Mouse (Mus musculus): ENCODE data around the gene Pear1. TPM values are rescaled to one million over a fixed set of nuclear protein-coding genes. Genes with fewer than 3 reads are reported as not detected.

Gene Pear1
- polyA plus RNA-seq, 1 experiment from 2014 or later: 21.4 TPM

- Histone ChIP-seq H3K36me3 (ENCODE audit: insufficient read depth, low read length) (no peaks in the 10 kb centered on the region), H3K9ac (replicated peaks; ENCODE audit: low read depth) (no peak overlapping the region), H3K27me3 (replicated peaks; ENCODE audit: insufficient read depth, low read length) (no peaks in the 10 kb centered on the region), H3K4me3 (ENCODE audit: low read depth, low read length) (no peak overlapping the region), H3K4me2 (replicated peaks; ENCODE audit: low read depth, low read length) (no peak overlapping the region), H3K4me1 (ENCODE audit: insufficient read depth, low read depth, low read length) (peaks cover 3% of the 10 kb centered on the region; the same call in 1 of the 2 replicates), H3K27ac (ENCODE audit: low read length) (no peak overlapping the region), H3K9me3 (ENCODE audit: low read length) (no peaks in the 10 kb centered on the region)
- DNase-seq (ENCODE audit: low spot score): peak; percentile 69
- TF ChIP-seq CTCF (IDR thresholded peaks at IDR 0.05): peak; percentile 89
- no peak for TF ChIP-seq EP300 (IDR thresholded peaks at IDR 0.05)
- WGBS: under 1% methylated on average over 4 of the region's 4 CpGs
- ATAC-seq: no peak
These were observed 53.8 kb downstream of the Pear1 start for GRCm38 (mm10) chr3:87770280-87770679.

- Histone ChIP-seq H3K27me3 (replicated peaks; ENCODE audit: insufficient read depth, low read length) (no peaks in the 10 kb centered on the region), H3K9me3 (ENCODE audit: low read length) (no peaks in the 10 kb centered on the region), H3K4me2 (replicated peaks; ENCODE audit: low read depth, low read length) (no peak overlapping the region), H3K4me1 (ENCODE audit: insufficient read depth, low read depth, low read length) (peaks cover 3% of the 10 kb centered on the region; the same call in 1 of the 2 replicates), H3K36me3 (ENCODE audit: insufficient read depth, low read length) (no peaks in the 10 kb centered on the region), H3K9ac (replicated peaks; ENCODE audit: low read depth) (no peak overlapping the region), H3K27ac (ENCODE audit: low read length) (no peak overlapping the region), H3K4me3 (ENCODE audit: low read depth, low read length) (no peak overlapping the region)
- no peak for DNase-seq (ENCODE audit: low spot score)
- no peak for ATAC-seq
- TF ChIP-seq EP300 (IDR thresholded peaks at IDR 0.05) (no peak), CTCF (IDR thresholded peaks at IDR 0.05) (no peak)
- 82% methylated on average over 8 of the region's 8 CpGs for WGBS
These were observed 54.6 kb downstream of the Pear1 start for GRCm38 (mm10) chr3:87769506-87769905.

DNA sequence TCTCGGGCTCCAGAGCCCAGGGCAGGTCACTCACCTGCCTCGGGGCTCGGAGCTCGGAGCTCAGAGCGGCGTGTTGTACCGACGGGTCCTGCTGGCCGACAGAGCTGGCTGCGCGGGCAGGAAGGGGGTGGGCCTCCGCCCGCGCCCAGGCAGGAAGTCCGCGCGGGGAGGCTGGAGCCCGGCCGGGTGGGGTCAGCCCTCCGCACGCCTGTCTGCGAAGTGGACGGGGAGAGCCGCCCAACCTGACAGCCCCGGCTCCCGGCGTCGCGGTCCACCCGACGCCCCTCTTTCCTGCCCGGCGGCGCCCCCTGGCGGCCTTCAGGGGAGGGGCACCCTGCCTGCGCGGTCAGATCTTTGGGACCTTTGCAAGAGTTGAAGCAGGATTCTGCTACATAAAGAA lies 55.3 kb downstream of the Pear1 start:
- peak overlapping the region; percentile 48 for H3K4me3 ChIP-seq (ENCODE audit: low read depth, low read length)
- peak; percentile 94 for DNase-seq (ENCODE audit: low spot score)
- no peaks in the 10 kb centered on the region for H3K9me3 ChIP-seq (ENCODE audit: low read length)
- H3K4me1 ChIP-seq (ENCODE audit: insufficient read depth, low read depth, low read length): peaks cover 3% of the 10 kb centered on the region; the same call in 1 of the 2 replicates
- peak overlapping the region; percentile 66 for H3K4me2 ChIP-seq (replicated peaks; ENCODE audit: low read depth, low read length)
- peak overlapping the region; percentile 82 for H3K27ac ChIP-seq (ENCODE audit: low read length)
- H3K36me3 ChIP-seq (ENCODE audit: insufficient read depth, low read length): no peaks in the 10 kb centered on the region
- no peaks in the 10 kb centered on the region for H3K27me3 ChIP-seq (replicated peaks; ENCODE audit: insufficient read depth, low read length)
- TF ChIP-seq EP300 (IDR thresholded peaks at IDR 0.05) (no peak), CTCF (IDR thresholded peaks at IDR 0.05) (peak; percentile 93)
- peak overlapping the region; percentile 52 for H3K9ac ChIP-seq (replicated peaks; ENCODE audit: low read depth)
- peak; percentile 91 for ATAC-seq
- WGBS: 5% methylated on average over 33 of the region's 37 CpGs

DNA sequence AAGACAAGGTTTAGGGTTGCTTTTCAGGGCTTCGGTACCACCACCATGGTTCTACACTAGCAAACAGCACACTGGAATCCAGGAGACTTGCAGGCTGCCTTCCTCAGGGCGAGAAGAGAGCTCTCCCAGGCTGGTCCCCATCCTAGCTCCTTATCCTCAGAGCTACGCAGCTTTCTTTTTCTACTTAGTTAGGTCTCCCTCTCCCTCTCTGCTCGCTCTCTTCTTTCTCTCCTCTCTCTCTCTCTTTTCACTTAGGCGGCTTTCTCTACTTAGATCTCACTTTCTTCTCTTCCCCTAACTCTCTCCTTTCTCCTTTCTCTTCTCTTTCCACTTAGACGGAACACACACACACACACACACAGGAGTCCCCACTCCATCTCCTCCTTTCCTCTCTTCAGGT lies 55.7 kb downstream of the Pear1 start:
- DNase-seq (ENCODE audit: low spot score) (no peak), ATAC-seq (no peak)
- Histone ChIP-seq H3K9me3 (ENCODE audit: low read length) (no peaks in the 10 kb centered on the region), H3K9ac (replicated peaks; ENCODE audit: low read depth) (peak overlapping the region; percentile 52), H3K27ac (ENCODE audit: low read length) (peak overlapping the region; percentile 82), H3K4me1 (ENCODE audit: insufficient read depth, low read depth, low read length) (peaks cover 3% of the 10 kb centered on the region; the same call in 1 of the 2 replicates), H3K4me3 (ENCODE audit: low read depth, low read length) (peak overlapping the region; percentile 48), H3K4me2 (replicated peaks; ENCODE audit: low read depth, low read length) (peak overlapping the region; percentile 66), H3K27me3 (replicated peaks; ENCODE audit: insufficient read depth, low read length) (no peaks in the 10 kb centered on the region), H3K36me3 (ENCODE audit: insufficient read depth, low read length) (no peaks in the 10 kb centered on the region)
- WGBS: 19% methylated on average over 6 of the region's 6 CpGs
- TF ChIP-seq EP300 (IDR thresholded peaks at IDR 0.05) (no peak), CTCF (IDR thresholded peaks at IDR 0.05) (no peak)

GRCm38 (mm10) chr3:87767764-87768163 lies 56.3 kb downstream of the Pear1 start:
- 48% methylated on average over 8 of the region's 8 CpGs for WGBS
- Histone ChIP-seq H3K4me1 (ENCODE audit: insufficient read depth, low read depth, low read length) (peaks cover 7% of the 10 kb centered on the region), H3K9ac (replicated peaks; ENCODE audit: low read depth) (peak overlapping the region; percentile 52; the same call in 1 of the 2 replicates), H3K4me2 (replicated peaks; ENCODE audit: low read depth, low read length) (peak overlapping the region; percentile 66), H3K4me3 (ENCODE audit: low read depth, low read length) (peak overlapping the region; percentile 48), H3K36me3 (ENCODE audit: insufficient read depth, low read length) (no peaks in the 10 kb centered on the region), H3K27me3 (replicated peaks; ENCODE audit: insufficient read depth, low read length) (no peaks in the 10 kb centered on the region), H3K9me3 (ENCODE audit: low read length) (no peaks in the 10 kb centered on the region), H3K27ac (ENCODE audit: low read length) (peak overlapping the region; percentile 82)
- DNase-seq (ENCODE audit: low spot score): no peak
- TF ChIP-seq EP300 (IDR thresholded peaks at IDR 0.05): no peak
- TF ChIP-seq CTCF (IDR thresholded peaks at IDR 0.05): no peak
- peak; percentile 18; the same call in 1 of the 2 replicates for ATAC-seq

DNA sequence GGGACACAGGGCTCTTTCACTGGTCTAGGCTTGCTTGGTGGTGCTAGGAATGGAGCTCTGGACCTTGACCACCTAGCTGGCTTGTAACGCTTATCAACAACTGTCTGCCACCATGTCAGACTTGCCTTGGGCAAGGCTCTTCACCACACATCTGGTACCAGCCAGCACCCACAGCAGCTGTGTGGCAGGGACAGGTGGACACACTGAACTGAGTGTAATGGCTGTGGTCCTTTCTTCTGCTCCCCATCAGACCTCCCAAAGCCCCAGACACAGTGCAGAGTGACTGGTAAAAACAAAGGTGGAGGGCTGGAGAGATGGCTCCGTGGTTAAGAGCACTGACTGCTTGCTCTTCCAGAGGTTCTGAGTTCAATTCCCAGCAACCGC lies 57.8 kb downstream of the Pear1 start:
- 83% methylated on average over 3 of the region's 3 CpGs for WGBS

More for the DNA sequence above, 57.8 kb downstream of the Pear1 start:
- Histone ChIP-seq H3K4me1 (ENCODE audit: insufficient read depth, low read depth, low read length) (peaks cover 7% of the 10 kb centered on the region), H3K4me3 (ENCODE audit: low read depth, low read length) (no peak overlapping the region), H3K9me3 (ENCODE audit: low read length) (no peaks in the 10 kb centered on the region), H3K36me3 (ENCODE audit: insufficient read depth, low read length) (no peaks in the 10 kb centered on the region), H3K9ac (replicated peaks; ENCODE audit: low read depth) (no peak overlapping the region), H3K4me2 (replicated peaks; ENCODE audit: low read depth, low read length) (0 out of 2 replicates have a peak overlapping the region, but pooled peaks have one; percentile 14), H3K27me3 (replicated peaks; ENCODE audit: insufficient read depth, low read length) (no peaks in the 10 kb centered on the region), H3K27ac (ENCODE audit: low read length) (peak overlapping the region; percentile 80)
- DNase-seq (ENCODE audit: low spot score) (no peak), ATAC-seq (no peak)
- TF ChIP-seq EP300 (IDR thresholded peaks at IDR 0.05) (no peak), CTCF (IDR thresholded peaks at IDR 0.05) (no peak)

All from lung, postnatal 0 days (tissue).